In the genomic region with DNA sequence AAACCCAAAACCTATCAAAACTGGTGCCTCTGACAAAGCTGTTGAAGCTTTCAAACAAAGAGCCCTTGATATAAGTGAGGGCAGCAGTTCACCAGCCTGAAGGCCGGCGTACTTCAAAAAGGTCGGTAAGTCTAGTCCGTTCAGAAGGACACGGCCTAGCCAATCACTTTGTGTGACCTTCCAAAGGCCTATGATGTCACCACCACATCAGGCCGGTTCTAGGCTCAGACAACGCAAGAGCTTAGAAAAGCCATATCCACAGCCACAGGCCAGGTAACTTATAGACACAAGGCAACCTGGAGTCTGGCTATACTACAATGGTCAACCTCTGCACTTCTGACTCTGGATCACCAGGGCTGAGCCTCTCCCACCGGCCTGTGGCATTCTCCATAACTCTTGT, we compare ENCODE assay signal across 11 mouse cellular contexts. TPM values are rescaled to one million over a fixed set of nuclear protein-coding genes. Genes with fewer than 3 reads are reported as not detected.
DNase-seq lines count a peak whose midpoint lies in the region; ATAC-seq lines count a peak whose summit lies in the region.
"Had no signal": no experiment of that assay in that cellular context is flagged by ENCODE, and none has a peak within 500 bp of the region (broad histone marks: within the 10 kb centered on the region; RNA-seq: fewer than 3 reads in every experiment).

No protein-coding gene starts in this region.

- no peak overlapping the region for H3K27ac ChIP-seq in hindbrain, embryonic 14.5 days
- H3K27ac ChIP-seq in hindbrain, embryonic 16.5 days (ENCODE audit: low read depth, low read length) = no peak overlapping the region
- H3K27ac ChIP-seq in neural tube, embryonic 15.5 days (replicated peaks) = no peak overlapping the region
- no peak overlapping the region for H3K27ac ChIP-seq in embryonic facial prominence, embryonic 14.5 days (replicated peaks; ENCODE audit: low read depth, low read length)
- no peak overlapping the region for H3K27ac ChIP-seq in stomach, embryonic 14.5 days (ENCODE audit: low read length)
- H3K27ac ChIP-seq: neural tube, embryonic 13.5 days had no signal

- peaks cover 33% of the 10 kb centered on the region for H3K27me3 ChIP-seq in hindbrain, embryonic 14.5 days (ENCODE audit: control insufficient read depth, insufficient read depth, low read length)
- peaks cover 4% of the 10 kb centered on the region; the same call in 1 of the 2 replicates for H3K27me3 ChIP-seq in hindbrain, embryonic 16.5 days (replicated peaks; ENCODE audit: control insufficient read depth, insufficient read depth, low read length)
- H3K27me3 ChIP-seq in neural tube, embryonic 15.5 days (replicated peaks) = peaks cover 32% of the 10 kb centered on the region
- peaks cover 26% of the 10 kb centered on the region for H3K27me3 ChIP-seq in embryonic facial prominence, embryonic 14.5 days (replicated peaks; ENCODE audit: control insufficient read depth, insufficient read depth, low read length)
- H3K27me3 ChIP-seq in stomach, embryonic 14.5 days (ENCODE audit: control insufficient read depth, insufficient read depth, low read length) = 0 out of 2 replicates have a peak, but pooled peaks cover 6% of the 10 kb centered on the region

- H3K9me3 ChIP-seq in hindbrain, embryonic 14.5 days (ENCODE audit: control insufficient read depth, low read length) = no peaks in the 10 kb centered on the region
- no peaks in the 10 kb centered on the region for H3K9me3 ChIP-seq in hindbrain, embryonic 16.5 days (ENCODE audit: control insufficient read depth, low read length)
- no peaks in the 10 kb centered on the region for H3K9me3 ChIP-seq in neural tube, embryonic 15.5 days (replicated peaks)
- H3K9me3 ChIP-seq in embryonic facial prominence, embryonic 14.5 days (ENCODE audit: control insufficient read depth, low read length) = no peaks in the 10 kb centered on the region
- no peaks in the 10 kb centered on the region for H3K9me3 ChIP-seq in stomach, embryonic 14.5 days (ENCODE audit: control insufficient read depth, low read depth, low read length)
- H3K9me3 ChIP-seq: neural tube, embryonic 13.5 days had no signal

- peaks cover 13% of the 10 kb centered on the region for H3K4me1 ChIP-seq in hindbrain, embryonic 14.5 days (replicated peaks; ENCODE audit: control insufficient read depth, insufficient read depth, low read length)
- peaks cover 7% of the 10 kb centered on the region for H3K4me1 ChIP-seq in hindbrain, embryonic 16.5 days (ENCODE audit: control insufficient read depth, insufficient read depth, low read depth, low read length)
- peaks cover 20% of the 10 kb centered on the region for H3K4me1 ChIP-seq in neural tube, embryonic 15.5 days
- peaks cover 13% of the 10 kb centered on the region; the same call in 1 of the 2 replicates for H3K4me1 ChIP-seq in embryonic facial prominence, embryonic 14.5 days (ENCODE audit: control insufficient read depth, insufficient read depth, low read length)
- H3K4me1 ChIP-seq in stomach, embryonic 14.5 days (ENCODE audit: control insufficient read depth, insufficient read depth, low read length) = peaks cover 15% of the 10 kb centered on the region; the same call in 1 of the 2 replicates

- no peaks in the 10 kb centered on the region for H3K36me3 ChIP-seq in hindbrain, embryonic 14.5 days (replicated peaks; ENCODE audit: control insufficient read depth, insufficient read depth)
- H3K36me3 ChIP-seq in hindbrain, embryonic 16.5 days (ENCODE audit: control insufficient read depth, insufficient read depth, low read length) = no peaks in the 10 kb centered on the region
- H3K36me3 ChIP-seq in neural tube, embryonic 15.5 days = no peaks in the 10 kb centered on the region
- no peaks in the 10 kb centered on the region for H3K36me3 ChIP-seq in embryonic facial prominence, embryonic 14.5 days (ENCODE audit: control insufficient read depth, insufficient read depth, low read length)
- H3K36me3 ChIP-seq in stomach, embryonic 14.5 days (ENCODE audit: control insufficient read depth, insufficient read depth, low read length) = no peaks in the 10 kb centered on the region
- H3K36me3 ChIP-seq: neural tube, embryonic 13.5 days had no signal

- ATAC-seq in hindbrain, embryonic 14.5 days (ENCODE audit: low FRiP score) = no peak
- no peak for ATAC-seq in hindbrain, embryonic 16.5 days
- ATAC-seq in neural tube, embryonic 15.5 days (ENCODE audit: low FRiP score) = no peak
- ATAC-seq in embryonic facial prominence, embryonic 14.5 days (ENCODE audit: low read depth) = no peak
- ATAC-seq in stomach, embryonic 14.5 days (ENCODE audit: insufficient number of reproducible peaks, insufficient read depth, low FRiP score, low read depth) = no peak

- no peak overlapping the region for H3K9ac ChIP-seq in hindbrain, embryonic 14.5 days
- H3K9ac ChIP-seq in hindbrain, embryonic 16.5 days (ENCODE audit: low read depth, low read length) = no peak overlapping the region
- H3K9ac ChIP-seq in neural tube, embryonic 15.5 days (replicated peaks) = no peak overlapping the region
- no peak overlapping the region for H3K9ac ChIP-seq in embryonic facial prominence, embryonic 14.5 days (ENCODE audit: low read depth, low read length)
- no peak overlapping the region for H3K9ac ChIP-seq in stomach, embryonic 14.5 days (replicated peaks; ENCODE audit: low read depth, low read length)
- H3K9ac ChIP-seq: neural tube, embryonic 13.5 days had no signal

- no peak overlapping the region for H3K4me3 ChIP-seq in hindbrain, embryonic 14.5 days (replicated peaks; ENCODE audit: low read length)
- H3K4me3 ChIP-seq in hindbrain, embryonic 16.5 days (ENCODE audit: low read length) = no peak overlapping the region
- no peak overlapping the region for H3K4me3 ChIP-seq in neural tube, embryonic 15.5 days (replicated peaks)
- H3K4me3 ChIP-seq in embryonic facial prominence, embryonic 14.5 days (ENCODE audit: low read depth, low read length) = no peak overlapping the region
- peak overlapping the region; percentile 48; the same call in 1 of the 2 replicates for H3K4me3 ChIP-seq in stomach, embryonic 14.5 days (ENCODE audit: low read depth, low read length)
- H3K4me3 ChIP-seq: neural tube, embryonic 13.5 days had no signal

- 0 out of 2 replicates have a peak overlapping the region, but pooled peaks have one; percentile 94 for H3K4me2 ChIP-seq in hindbrain, embryonic 14.5 days (replicated peaks)
- no peak overlapping the region for H3K4me2 ChIP-seq in hindbrain, embryonic 16.5 days (ENCODE audit: low read length)
- H3K4me2 ChIP-seq in neural tube, embryonic 15.5 days = peak overlapping the region; percentile 96; the same call in 1 of the 2 replicates
- peak overlapping the region; percentile 92 for H3K4me2 ChIP-seq in embryonic facial prominence, embryonic 14.5 days (ENCODE audit: low read depth, low read length)
- H3K4me2 ChIP-seq in stomach, embryonic 14.5 days (replicated peaks; ENCODE audit: low read depth, low read length) = peak overlapping the region; percentile 74

- WGBS in hindbrain, embryonic 14.5 days = 90% methylated on average over 8 of the region's 8 CpGs
- WGBS in hindbrain, embryonic 16.5 days = 90% methylated on average over 8 of the region's 8 CpGs
- 91% methylated on average over 8 of the region's 8 CpGs for WGBS in neural tube, embryonic 15.5 days
- 75% methylated on average over 8 of the region's 8 CpGs for whole genome bisulfite sequencing in embryonic facial prominence, embryonic 14.5 days
- 46% methylated on average over 8 of the region's 8 CpGs for WGBS in stomach, embryonic 14.5 days

- no peak for DNase-seq in hindbrain, embryonic 14.5 days (ENCODE audit: low spot score)
- no peak for DNase-seq in neural tube, embryonic 10.5 days (ENCODE audit: extremely low spot score, low spot score)
- no peak for DNase-seq in embryonic facial prominence, embryonic 14.5 days (ENCODE audit: low spot score)
- no peak for DNase-seq in ovary, postnatal 10 days (ENCODE audit: low spot score)
- DNase-seq: gastrocnemius, postnatal 25 days; left cerebral cortex, postnatal 4 days; right cerebral cortex, postnatal 25 days had no signal

RNA-seq across cellular contexts. Expression of gene Spint2, which starts 1.8 kb away (rescaled TPM):
- polyA plus RNA-seq in hindbrain, embryonic 14.5 days (2014; fragmentation: Nextera tagmentation; extraction: Ambion mirVana) = 71.3 and 73.2 TPM in 2 replicates
- 85.4 and 91.2 TPM in 2 replicates for polyA plus RNA-seq in hindbrain, embryonic 16.5 days (2015; fragmentation: Nextera tagmentation; extraction: Ambion mirVana)
- 62.7 and 140 TPM in 2 replicates for polyA plus RNA-seq in neural tube, embryonic 15.5 days (2015; fragmentation: Nextera tagmentation; extraction: Ambion mirVana)
- 116 and 120 TPM in 2 replicates for polyA plus RNA-seq in embryonic facial prominence, embryonic 14.5 days (2014; fragmentation: Nextera tagmentation; extraction: Ambion mirVana)
- polyA plus RNA-seq in stomach, embryonic 14.5 days (2014; fragmentation: Nextera tagmentation; extraction: Ambion mirVana) = 386 and 405 TPM in 2 replicates

RNA-seq across cellular contexts. Expression of gene Ppp1r14a, which starts 9.2 kb away (rescaled TPM):
- 2.2 and 3.6 TPM in 2 replicates for polyA plus RNA-seq in hindbrain, embryonic 14.5 days (2014; fragmentation: Nextera tagmentation; extraction: Ambion mirVana)
- polyA plus RNA-seq in hindbrain, embryonic 16.5 days (2015; fragmentation: Nextera tagmentation; extraction: Ambion mirVana) = 2.8 and 2.9 TPM in 2 replicates
- polyA plus RNA-seq in neural tube, embryonic 15.5 days (2015; fragmentation: Nextera tagmentation; extraction: Ambion mirVana) = 2.8 and 13.3 TPM in 2 replicates
- polyA plus RNA-seq in embryonic facial prominence, embryonic 14.5 days (2014; fragmentation: Nextera tagmentation; extraction: Ambion mirVana) = 11.6 and 13.8 TPM in 2 replicates
- polyA plus RNA-seq in stomach, embryonic 14.5 days (2014; fragmentation: Nextera tagmentation; extraction: Ambion mirVana) = 47.4 and 51.3 TPM in 2 replicates

RNA-seq across cellular contexts. Expression of gene Dpf1, which starts 23.8 kb away (rescaled TPM):
- 160 and 161 TPM in 2 replicates for polyA plus RNA-seq in hindbrain, embryonic 14.5 days (2014; fragmentation: Nextera tagmentation; extraction: Ambion mirVana)
- 166 and 173 TPM in 2 replicates for polyA plus RNA-seq in hindbrain, embryonic 16.5 days (2015; fragmentation: Nextera tagmentation; extraction: Ambion mirVana)
- 148 and 198 TPM in 2 replicates for polyA plus RNA-seq in neural tube, embryonic 15.5 days (2015; fragmentation: Nextera tagmentation; extraction: Ambion mirVana)
- 11.4 TPM in 2 replicates for polyA plus RNA-seq in embryonic facial prominence, embryonic 14.5 days (2014; fragmentation: Nextera tagmentation; extraction: Ambion mirVana)
- polyA plus RNA-seq in stomach, embryonic 14.5 days (2014; fragmentation: Nextera tagmentation; extraction: Ambion mirVana) = 6.0 and 11.0 TPM in 2 replicates

RNA-seq across cellular contexts. Expression of gene 2200002D01Rik, which starts 31.7 kb away (rescaled TPM):
- 0.61 and 0.67 TPM in 2 replicates for polyA plus RNA-seq in hindbrain, embryonic 14.5 days (2014; fragmentation: Nextera tagmentation; extraction: Ambion mirVana)
- polyA plus RNA-seq in hindbrain, embryonic 16.5 days (2015; fragmentation: Nextera tagmentation; extraction: Ambion mirVana) = 1.2 and 1.9 TPM in 2 replicates
- polyA plus RNA-seq in neural tube, embryonic 15.5 days (2015; fragmentation: Nextera tagmentation; extraction: Ambion mirVana) = 1.4 and 12.8 TPM in 2 replicates
- polyA plus RNA-seq in embryonic facial prominence, embryonic 14.5 days (2014; fragmentation: Nextera tagmentation; extraction: Ambion mirVana) = 1.9 and 4.3 TPM in 2 replicates
- 35.0 and 36.6 TPM in 2 replicates for polyA plus RNA-seq in stomach, embryonic 14.5 days (2014; fragmentation: Nextera tagmentation; extraction: Ambion mirVana)

RNA-seq across cellular contexts. Expression of gene Yif1b, which starts 41.8 kb away (rescaled TPM):
- polyA plus RNA-seq in hindbrain, embryonic 14.5 days (2014; fragmentation: Nextera tagmentation; extraction: Ambion mirVana) = 96.6 and 101 TPM in 2 replicates
- 109 and 114 TPM in 2 replicates for polyA plus RNA-seq in hindbrain, embryonic 16.5 days (2015; fragmentation: Nextera tagmentation; extraction: Ambion mirVana)
- polyA plus RNA-seq in neural tube, embryonic 15.5 days (2015; fragmentation: Nextera tagmentation; extraction: Ambion mirVana) = 112 and 113 TPM in 2 replicates
- 110 and 122 TPM in 2 replicates for polyA plus RNA-seq in embryonic facial prominence, embryonic 14.5 days (2014; fragmentation: Nextera tagmentation; extraction: Ambion mirVana)
- 93.4 and 100.0 TPM in 2 replicates for polyA plus RNA-seq in stomach, embryonic 14.5 days (2014; fragmentation: Nextera tagmentation; extraction: Ambion mirVana)

Comparison
In these comparisons a context has a peak if more than half of its experiments do, and no peak if none do; other contexts are left out.
1. RNA of gene Dpf1, which starts 23.8 kb away (polyA plus RNA-seq): 148 to 198 TPM in neural tube, embryonic 15.5 days, 166 to 173 TPM in hindbrain, embryonic 16.5 days and 160 to 161 TPM in hindbrain, embryonic 14.5 days; 11.4 TPM in embryonic facial prominence, embryonic 14.5 days and 6.0 to 11.0 TPM in stomach, embryonic 14.5 days; every median in the first group is over 10 times any median in the second.